Mouse (Mus musculus) layer of hippocampus, adult 8-10 months (tissue): ENCODE measurements around the gene Cdk5. TPM values are rescaled to one million over a fixed set of nuclear protein-coding genes. Genes with fewer than 3 reads are reported as not detected.
"Not testable (repeated sequence)": the region's sequence is repeated elsewhere in the genome, so short reads cannot be mapped to it uniquely, and the experiment has no call there.

ENCODE experiments used
- DNase-seq, 2 experiments: peaks; one replicate each; pipeline ENCODE4 v3.0.0; 2022; ENCODE audit warnings: low spot score in 2 of 2
- total RNA-seq, 4 experiments: library from RNA; stranded (reverse); gene quantifications; 2 replicates each; pipeline ENCODE4 v1.2.4; 2022

Cdk5 gene
- total RNA-seq, 4 experiments from 2014 or later: 120 to 139 (median 128) TPM

GRCm38 (mm10) chr5:24400362-24400761 is 23.0 kb downstream of the Cdk5 start:
- DNase-seq: no peak

DNA sequence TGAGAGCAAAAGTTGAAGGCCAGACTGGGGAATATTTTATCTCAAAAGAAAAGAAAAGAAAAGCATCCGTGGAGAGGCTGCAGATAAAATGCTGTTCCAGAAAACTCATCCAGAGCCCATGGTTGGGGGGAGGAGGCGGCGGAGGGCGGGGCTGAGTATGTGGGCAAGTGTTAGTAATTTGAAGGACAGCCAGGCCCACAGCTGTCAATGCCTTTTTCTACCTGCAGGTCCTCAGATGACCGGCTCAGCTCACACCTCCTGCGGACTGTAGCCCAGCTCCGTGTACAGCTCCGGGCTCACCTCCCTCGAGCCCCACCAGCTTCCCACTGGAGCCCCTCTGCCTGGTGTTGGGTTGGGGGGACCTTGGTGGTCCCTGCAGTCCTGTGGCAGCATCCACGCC is 23.6 kb downstream of the Cdk5 start:
- no peak for DNase-seq

- not testable (repeated sequence) for DNase-seq
These were observed 27.1 kb downstream of the Cdk5 start for GRCm38 (mm10) chr5:24396254-24396653.

GRCm38 (mm10) chr5:24394165-24394894 is 29.0 kb downstream of the Cdk5 start:
- peak; percentile 96 to 97 for DNase-seq

GRCm38 (mm10) chr5:24393392-24393997 is 29.8 kb downstream of the Cdk5 start, which contains the start of gene Abcb8:
TSS of gene Abcb8 (plus strand) at chr5:24393663.
- DNase-seq: peak; percentile 84 to 87

DNA sequence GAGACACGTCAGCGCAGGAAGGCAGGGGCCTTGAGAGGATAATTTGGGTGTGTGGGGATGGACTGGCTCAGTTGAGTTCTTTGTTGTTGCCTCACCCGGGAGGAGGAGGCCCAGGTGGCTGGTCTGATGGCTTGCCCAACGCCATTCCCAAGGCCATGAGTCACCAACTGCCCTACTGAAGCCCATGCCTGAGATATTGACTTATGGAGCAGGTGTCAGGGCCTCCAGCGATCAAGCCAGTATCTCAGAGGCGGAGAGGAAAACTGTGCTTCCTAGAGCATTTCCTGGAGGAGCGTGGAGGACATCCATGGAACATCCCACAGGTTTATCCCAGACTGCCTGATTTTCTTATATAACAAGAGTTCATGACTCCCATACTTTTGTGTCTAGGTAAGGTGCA is 30.6 kb downstream of the Cdk5 start:
- DNase-seq: no peak

DNA sequence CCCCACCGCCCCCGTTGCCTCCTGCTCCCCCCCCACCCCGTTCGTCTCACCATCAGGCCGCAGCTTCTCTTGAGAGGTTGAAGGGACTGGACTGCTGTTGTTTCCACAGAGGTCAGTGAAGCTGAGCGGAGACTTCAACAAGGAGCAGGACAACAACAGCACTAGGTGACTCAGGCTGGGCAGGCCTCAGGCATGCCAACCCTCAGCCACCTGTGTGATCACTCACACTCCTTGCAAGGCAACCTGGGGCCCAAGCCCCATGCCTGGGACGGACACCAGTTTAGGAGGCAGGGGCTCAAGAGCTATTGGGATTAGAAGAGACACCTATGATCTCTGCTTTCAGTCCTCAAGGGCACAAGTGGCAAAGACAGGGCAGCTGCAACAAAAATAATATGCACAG is 31.5 kb downstream of the Cdk5 start, which contains the start of gene Atg9b:
Atg9b (minus strand) TSS at position 280 of the 400 bp plus-strand sequence.
- DNase-seq: no peak

- no peak for DNase-seq
These were observed 33.7 kb downstream of the Cdk5 start for GRCm38 (mm10) chr5:24389658-24390020.

DNA sequence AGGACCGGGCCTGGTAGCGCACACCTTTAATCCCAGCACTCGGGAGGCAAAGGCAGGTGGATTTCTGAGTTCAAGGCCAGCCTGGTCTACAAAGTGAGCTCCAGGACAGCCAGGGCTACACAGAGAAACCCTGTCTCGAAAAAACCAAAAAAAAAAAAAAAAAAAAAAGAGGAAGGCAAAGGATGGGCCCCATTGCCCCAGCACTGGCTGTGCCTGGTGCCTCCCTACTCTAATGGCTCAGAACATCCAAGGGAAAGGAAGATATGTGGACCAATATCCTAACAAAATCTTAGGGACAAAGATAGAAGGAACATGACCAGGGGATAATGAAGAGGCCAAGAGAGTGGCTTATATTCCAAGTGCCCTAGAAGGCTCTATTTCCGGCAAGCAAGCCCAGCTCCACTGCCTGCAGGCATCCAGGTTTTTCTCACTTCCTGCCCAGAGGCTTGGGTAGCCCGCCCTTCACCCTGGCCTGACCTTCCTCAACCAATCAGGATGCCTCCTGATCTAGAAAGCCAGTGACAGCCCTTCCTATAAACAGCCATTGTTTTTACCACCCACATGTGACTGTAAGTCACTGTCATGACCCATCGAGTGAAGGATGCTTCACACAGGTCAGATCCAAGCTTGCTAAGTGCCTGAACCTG is 34.2 kb downstream of the Cdk5 start:
- DNase-seq: no peak

DNA sequence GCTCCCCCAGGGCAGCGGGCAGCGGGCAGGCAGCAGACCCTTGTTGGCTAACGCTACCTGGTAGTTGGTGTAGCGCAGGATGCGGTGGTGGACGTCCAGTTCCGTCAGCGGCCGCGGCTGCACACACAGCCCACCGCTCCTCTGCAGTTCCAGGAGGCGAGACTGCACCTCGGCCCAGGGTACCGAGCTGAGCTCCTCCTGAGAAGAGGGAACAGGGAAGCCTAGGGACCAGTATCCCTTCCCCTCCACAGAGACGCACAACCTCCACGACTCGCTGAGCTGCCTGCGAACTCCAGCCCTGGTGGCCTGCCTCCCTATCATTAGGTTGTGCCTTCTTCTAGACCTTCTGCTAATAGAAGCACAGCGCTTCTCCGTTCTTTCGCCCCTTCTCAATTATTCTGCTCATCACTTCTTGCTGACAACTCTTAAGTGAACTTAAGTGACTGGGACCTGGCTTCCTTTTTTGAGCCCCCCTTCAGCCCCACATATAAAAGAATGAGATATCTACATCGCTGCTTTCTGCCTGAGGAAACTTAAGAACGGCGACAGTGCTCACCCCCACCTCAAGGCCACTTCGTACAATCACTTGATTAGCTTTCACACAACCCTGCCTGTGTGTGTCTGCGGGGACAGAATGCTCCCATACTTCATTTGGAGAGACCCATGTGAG is 34.9 kb downstream of the Cdk5 start:
- no peak for DNase-seq

- peak; percentile 64 to 71 for DNase-seq
These were observed 35.8 kb downstream of the Cdk5 start for GRCm38 (mm10) chr5:24387264-24388241.

DNA sequence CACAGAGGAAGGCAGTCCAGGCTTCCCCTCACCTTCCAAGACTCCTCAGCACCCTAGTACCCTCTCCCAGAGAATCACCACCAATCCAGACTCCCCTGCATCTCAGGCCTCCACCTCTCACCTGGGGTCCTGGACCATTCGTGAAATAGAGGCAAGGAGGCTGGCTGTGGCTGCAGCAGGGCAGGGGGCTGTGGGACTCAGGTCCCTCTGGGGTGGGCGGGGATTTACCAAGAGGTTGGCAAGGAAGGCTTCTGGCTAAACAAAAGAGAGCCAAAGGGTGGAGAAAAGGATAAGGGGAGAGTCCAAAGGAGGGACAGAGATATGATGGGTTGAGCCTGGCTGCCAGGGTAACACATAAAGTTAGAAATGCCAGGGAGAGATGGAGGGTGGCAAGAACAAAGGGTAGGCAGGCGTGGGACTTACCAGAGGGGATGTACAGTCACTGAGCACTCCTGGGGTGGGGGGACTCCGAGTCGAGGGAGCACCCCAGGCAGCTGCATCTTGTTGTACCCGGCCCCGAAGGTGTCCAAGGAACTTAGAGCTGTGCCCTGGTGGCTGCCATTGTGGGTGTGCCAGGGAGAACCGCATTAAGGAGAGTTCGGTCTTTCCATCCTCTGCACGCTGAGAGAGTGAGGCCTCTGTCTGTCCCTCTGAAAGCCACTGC is 37.3 kb downstream of the Cdk5 start:
- DNase-seq: no peak

DNA sequence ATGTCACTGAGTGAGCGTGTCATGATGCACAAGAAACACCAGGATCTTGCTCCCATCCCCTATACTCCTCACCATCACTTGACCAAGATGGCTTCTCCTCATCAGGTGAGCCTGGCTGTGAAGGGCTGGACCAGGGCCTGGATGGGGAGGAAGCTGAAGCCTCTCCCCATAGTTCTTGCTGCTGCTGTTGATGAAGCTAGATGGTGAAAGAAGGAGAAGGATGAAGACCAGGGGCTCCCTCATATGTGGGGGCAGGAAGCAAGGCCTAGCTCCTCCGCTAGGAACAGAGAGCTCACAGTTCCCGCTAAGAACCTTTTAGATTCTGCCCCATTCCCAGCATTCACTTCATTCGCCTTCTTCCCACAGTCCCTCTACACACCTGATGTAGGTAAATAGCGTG is 38.0 kb downstream of the Cdk5 start:
- no peak for DNase-seq

- DNase-seq: peak in 1 of 2 experiments; percentile 51
These were observed 38.9 kb downstream of the Cdk5 start for GRCm38 (mm10) chr5:24384407-24384806.

DNA sequence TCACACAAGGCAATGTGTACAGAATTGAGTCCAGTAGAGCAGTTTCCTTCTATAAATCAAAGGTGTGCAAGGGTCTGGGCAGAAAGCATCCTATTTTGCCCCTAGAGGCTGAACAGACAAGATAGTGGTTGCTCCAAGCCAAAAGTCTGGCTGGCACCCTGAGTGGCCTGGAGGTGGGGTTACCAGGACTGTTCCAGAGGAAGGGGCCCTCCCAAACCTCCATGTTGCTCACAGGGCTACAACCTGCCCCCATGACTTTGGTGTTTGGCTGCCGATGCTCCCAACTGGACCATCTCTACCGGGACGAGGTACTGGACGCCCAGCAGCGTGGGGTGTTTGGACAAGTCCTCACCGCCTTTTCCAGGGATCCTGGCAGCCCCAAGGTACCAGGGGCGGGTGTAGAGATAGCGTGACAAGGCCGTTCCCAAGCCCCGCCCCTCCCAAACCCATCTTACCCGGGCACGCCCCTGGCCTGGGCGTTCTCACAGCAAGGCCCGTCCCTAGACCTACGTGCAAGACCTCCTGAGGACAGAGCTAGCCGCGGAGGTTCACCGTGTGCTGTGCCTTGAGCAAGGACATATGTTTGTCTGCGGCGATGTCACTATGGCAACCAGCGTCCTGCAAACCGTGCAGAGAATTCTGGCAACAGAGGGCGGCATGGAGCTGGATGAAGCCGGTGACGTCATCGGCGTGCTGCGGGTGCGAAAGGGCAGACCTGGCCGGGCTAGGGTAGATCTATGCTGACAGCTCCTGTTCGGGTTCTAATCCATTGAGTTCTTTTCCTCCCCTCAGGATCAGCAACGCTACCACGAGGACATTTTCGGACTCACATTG is 40.1 kb downstream of the Cdk5 start:
- peak; percentile 90 to 92 for DNase-seq

GRCm38 (mm10) chr5:24381988-24382387 is 41.3 kb downstream of the Cdk5 start:
- no peak for DNase-seq

GRCm38 (mm10) chr5:24381486-24381885 is 41.8 kb downstream of the Cdk5 start:
- DNase-seq: no peak

GRCm38 (mm10) chr5:24380499-24380898 is 42.8 kb downstream of the Cdk5 start:
- DNase-seq: no peak

DNA sequence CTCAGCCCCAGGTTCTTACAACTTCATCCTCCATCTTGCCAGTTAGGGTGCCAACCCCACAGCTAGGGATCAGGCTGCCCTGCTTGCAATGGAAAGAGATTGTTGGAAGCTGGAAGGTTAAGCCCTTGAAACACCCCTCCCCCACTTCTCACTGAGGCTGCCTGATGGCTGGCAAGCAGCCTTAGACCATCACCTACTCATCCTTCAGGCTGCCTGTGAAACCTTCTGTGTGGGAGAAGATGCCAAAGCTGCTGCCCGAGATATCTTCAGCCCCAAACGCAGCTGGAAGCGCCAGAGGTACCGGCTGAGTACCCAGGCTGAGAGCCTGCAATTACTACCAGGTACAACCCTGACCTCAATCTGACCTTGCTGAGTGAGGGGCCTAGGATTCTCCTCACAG is 43.8 kb downstream of the Cdk5 start:
- no peak for DNase-seq
